Mouse (Mus musculus) mature B cell (primary cell): Measurements from ENCODE around the gene Arhgap15.

ENCODE experiments used
- in situ Hi-C: fragments of 300-500 bp; cut with MboI; formaldehyde crosslinking; loops from 2 replicates; pipeline ENCODE4 v1.14.3; 2019

Arhgap15 gene

GRCm38 (mm10) chr2:44165789-44166188, 417.2 kb downstream of the Arhgap15 start:
- in situ Hi-C loops: no loop called here

DNA sequence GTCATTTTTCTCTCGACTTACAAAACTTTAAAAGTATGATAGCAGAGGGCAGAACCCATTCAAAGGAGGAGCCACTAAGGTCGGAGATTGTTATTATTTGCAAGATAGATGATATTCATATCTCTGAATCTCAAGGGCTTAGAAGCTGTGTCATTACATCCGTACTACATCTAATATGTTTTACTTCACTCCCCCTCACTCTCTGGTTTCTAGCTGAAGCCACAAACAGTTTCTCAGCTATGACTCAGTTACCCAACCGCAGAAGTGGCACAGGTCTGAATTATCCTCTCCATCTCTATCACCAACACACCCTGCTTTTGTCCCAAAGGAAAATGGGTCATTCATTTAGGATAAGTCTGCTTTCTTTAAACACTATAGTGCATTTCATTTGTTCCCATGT, 418.1 kb downstream of the Arhgap15 start:
- in situ Hi-C loops: no loop called here

GRCm38 (mm10) chr2:44184476-44184875, 435.9 kb downstream of the Arhgap15 start:
- in situ Hi-C loops: no loop called here

GRCm38 (mm10) chr2:44190749-44191148, 442.1 kb downstream of the Arhgap15 start:
- in situ Hi-C loops: no loop called here

GRCm38 (mm10) chr2:44192058-44192457, 443.4 kb downstream of the Arhgap15 start:
- in situ Hi-C loops: no loop called here

DNA sequence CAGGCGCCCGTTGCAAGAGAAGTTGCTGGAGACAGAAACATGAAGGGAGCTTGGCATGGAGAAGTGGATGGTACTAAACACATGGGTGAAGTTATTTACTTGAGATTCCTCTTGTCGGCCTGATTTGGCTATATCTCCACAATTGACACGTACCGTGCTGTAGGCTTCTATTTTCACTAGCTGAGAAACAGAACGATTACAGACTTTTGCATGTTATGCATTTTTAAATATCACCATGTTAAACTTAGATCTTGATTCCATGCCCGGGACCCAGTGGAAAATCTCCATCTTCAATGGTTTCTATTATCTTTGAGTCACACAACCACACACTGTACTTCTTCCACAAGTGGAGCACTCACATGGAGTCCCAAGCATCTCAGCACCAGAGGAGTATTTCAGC, 466.9 kb downstream of the Arhgap15 start:
- in situ Hi-C loops: no loop called here

DNA sequence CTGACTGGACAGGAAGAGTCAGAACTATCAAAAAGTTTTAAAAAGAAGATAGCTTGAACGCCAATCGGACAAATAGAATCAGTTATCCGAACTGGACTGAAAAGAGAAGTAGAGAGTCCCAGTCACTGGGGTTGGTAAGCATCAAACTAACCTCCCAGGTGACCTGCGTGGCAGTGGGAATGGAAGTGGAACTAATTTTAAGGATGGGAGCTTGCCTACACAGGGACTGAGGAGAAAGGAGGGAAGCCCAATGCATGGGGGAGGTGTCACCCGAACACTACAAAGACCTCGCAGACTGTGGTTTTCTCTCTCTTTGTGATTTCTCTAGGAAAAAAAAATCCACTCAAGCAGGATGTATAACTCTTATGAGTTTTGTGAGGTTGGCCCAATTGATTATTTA, 469.2 kb downstream of the Arhgap15 start:
- in situ Hi-C loops: no loop called here

GRCm38 (mm10) chr2:44218317-44218716, 469.7 kb downstream of the Arhgap15 start:
- in situ Hi-C loops: no loop called here

DNA sequence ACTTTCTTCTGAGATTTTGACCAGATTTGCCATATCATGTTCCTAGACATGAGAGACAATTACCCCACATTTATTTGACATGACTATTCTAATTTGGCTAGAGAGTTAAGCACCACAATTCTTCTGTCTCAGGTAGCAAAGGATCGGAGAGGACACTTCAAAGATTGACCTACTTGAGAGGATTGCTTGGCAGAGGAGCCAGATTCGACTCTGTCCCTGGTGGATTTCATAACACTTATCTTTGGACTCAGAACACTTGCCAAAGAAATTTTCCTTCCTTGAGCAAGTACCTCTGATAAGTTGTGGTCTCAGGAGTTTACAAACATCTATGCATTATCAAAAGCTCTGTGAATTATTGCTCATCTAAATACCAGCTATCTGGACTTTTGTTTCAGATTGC, 473.1 kb downstream of the Arhgap15 start:
- in situ Hi-C loops: no loop called here

DNA sequence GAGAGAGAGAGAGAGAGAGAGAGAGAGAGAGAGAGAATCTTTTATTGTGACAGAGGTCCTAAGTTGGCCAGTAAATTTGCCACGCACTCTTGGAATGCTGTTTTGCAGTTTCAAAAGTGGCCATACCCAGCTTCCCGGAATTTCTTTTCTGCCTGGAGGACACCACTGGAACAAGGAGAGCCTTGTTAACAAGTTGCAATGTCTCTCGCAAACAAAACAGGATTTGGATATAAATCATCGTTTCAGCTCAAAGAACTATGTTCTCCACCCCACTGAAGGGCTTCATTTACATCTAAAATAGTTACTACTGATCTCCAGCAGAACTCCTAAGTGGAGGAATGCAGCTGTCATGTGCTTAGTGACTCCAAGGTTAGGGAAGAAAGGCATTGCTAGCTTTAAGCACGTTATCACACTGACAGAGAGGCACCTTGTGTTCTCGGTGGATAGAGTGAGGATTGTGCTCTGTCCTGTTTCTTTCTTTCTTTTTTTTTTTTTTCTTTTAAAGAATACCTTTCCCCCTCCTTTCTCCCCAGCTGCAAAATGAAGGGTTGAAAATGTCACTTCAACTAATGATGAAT, 473.6 kb downstream of the Arhgap15 start:
- in situ Hi-C loops: no loop called here

DNA sequence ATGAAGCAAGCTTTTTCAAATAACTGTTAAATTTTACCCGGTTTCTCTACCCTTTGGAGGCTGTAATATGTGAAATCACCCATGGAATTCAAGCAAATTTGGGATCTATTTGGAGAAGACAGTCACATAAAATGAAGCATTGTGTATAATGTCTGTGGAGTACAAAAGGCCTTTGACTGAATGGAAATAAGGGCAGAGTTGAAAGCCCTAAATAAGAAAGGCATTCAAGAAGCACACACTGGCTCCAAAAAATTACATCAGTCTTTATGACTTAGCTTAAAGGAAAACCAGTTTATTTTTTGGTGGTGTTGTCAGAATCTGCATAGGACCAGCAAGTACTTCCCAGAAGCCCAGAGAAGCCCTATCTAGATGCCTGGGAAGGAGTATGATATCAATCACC, 486.2 kb downstream of the Arhgap15 start:
- in situ Hi-C loops: no loop called here

DNA sequence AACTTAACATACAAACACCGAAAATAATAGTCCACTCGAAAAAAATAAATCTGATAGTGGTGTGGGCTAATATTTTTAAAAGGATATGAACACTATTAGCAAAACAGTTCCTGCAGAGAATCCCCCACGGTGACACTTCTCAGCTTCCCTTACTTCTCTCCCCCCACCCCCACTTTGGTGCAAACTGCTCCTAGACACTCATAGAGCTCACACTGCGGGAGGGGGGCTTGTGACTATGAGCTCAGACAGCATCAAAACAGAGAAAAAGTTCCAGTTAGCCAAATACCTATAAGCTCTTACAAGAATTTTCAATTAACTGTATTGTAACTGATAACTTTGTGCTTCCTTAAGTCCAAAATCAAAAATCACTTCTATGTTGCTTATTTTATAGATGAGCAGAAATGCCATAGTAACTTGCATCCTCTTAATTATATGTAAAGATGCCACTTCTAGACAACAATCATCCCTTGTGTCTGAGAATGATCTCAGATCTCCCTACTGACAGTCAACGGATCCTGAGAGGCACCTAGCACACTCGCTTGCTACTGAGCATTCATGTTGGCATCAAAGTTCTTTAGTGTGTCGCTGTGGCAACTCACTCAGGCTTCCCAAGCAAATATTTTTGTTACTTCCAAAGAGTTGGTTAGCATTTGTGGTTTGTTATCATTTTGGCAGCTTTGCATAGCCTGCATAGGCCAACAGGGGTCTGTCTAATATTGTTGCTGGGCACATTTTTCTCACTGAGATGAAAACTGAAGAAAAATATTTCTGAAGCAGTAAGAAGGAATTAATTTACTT, 493.2 kb downstream of the Arhgap15 start:
- in situ Hi-C loops: no loop called here

- in situ Hi-C loops: no loop called here
Measured at GRCm38 (mm10) chr2:44242628-44243255, 494.1 kb downstream of the Arhgap15 start.

DNA sequence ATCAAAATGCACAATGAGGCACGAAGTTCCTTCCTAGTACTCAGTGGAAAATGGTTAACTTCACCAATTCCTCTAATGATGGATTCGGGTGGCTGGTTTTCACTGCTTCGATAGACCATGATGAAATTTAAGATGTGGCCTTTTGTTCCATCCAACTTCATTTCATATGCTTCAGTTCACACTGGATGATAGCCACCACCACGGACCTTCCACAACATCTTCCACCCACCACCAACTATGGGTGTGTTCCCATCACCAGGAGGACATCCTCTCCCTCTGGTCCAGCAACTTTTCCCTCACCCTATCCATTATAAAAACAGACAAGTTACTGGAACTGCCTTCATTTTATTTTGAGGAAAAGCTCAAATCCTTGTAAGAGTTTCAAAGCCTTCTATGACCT, 506.7 kb downstream of the Arhgap15 start:
- in situ Hi-C loops: no loop called here

DNA sequence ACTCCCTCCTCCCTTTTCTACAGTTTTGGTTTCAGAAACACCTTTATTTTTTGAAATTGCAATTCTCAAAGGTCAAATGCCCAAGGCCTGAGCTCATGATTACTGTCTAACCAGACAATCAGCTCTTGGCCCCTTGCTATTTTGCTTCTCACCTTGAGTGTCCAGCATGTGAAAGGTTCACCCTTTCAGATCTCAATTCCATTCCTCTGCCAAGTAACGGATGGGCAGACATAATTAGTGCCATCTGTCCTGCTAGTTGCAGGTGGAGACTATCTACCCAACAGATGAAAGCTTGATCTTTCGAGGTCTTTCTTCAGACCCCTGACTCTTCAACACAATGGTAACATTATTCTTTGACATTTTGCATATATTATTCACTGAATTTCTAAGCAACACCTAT, 509.3 kb downstream of the Arhgap15 start:
- in situ Hi-C loops: no loop called here

DNA sequence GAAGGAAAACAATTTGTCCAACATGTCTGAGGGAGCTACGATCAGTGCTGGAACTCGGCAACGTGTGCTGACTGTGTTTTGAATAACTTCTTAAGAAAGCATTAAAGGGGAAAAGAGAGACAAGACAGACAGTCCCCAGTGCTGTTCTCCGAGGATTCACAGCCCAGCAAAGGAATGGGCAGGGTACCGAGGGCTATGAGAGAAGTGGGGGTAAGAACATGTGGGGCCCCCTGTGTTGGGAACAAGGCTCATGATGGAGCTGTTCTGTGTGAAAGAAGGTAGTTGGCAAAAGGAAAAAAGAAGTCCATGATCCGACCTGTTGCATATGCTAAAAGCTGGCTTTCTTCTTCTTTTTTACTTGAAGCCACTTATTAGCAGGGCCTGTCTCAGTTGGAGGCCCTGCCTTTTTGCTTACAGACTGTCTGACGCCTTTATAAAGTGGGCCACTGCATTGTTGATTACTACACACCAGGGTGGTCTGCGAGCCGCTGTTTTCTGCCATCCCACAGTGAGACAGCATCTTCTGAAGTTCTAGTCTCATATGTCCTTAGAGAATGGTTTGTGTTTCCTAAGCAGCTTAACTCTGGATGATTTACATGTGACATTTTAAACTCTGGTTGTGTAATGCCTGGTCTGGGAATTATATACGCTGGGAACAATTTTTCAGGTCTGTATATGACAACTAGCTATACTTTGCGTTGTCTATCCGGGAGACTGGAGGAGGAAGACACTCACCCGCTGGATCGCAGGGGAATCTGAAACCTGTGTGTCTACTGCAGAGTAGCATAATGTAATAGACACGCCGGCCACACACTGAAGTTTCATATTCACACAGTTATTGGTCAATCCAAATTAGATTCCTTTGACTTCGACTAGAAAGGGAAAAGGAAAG, 523.1 kb downstream of the Arhgap15 start:
- in situ Hi-C loops: no loop called here

- in situ Hi-C loops: no loop called here
Measured at GRCm38 (mm10) chr2:44272606-44273005, 524.0 kb downstream of the Arhgap15 start.

DNA sequence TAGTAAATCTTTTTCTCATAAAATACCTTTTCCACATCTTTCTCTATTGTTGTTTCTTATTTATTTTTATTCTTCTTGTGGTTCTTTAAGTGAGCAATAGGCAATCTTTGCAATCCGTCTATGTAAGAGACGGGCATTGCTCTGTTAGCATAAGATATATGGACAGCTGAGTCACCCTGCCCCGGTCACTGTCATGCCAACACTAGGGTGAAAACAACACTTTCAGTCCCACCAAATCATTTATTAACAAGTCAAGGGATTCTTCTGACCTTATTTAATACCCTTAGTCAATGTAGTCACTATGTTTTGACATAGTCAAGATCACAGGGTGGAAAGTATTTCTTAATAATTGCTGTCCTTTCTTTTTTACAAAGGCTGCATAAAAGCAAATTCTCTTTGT, 525.8 kb downstream of the Arhgap15 start:
- in situ Hi-C loops: no loop called here

DNA sequence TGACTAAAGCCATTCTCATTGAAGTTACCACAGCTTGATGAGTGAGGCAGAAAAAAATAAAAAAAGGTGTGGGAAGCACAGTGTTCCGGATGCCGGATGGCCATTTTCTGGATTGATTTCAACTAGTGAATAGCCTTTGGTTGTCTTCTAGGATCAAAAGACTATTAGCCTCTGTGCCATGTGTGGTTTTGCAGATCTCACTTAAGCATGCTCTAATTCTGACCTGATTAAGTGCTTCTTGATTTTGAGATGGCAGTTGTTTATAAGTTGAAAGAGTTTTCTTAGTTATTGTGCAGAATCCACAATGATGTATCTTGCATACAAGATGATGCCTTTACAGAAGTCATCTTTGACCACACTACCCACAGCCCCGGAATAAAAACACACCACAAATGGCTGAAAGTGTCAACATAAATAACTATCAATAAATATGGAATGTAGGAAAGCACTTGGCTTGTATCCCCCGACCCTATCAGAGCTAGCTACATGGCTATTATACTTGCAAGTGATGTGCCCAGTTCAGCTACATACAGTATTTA, 537.6 kb downstream of the Arhgap15 start:
- in situ Hi-C loops: no loop called here

DNA sequence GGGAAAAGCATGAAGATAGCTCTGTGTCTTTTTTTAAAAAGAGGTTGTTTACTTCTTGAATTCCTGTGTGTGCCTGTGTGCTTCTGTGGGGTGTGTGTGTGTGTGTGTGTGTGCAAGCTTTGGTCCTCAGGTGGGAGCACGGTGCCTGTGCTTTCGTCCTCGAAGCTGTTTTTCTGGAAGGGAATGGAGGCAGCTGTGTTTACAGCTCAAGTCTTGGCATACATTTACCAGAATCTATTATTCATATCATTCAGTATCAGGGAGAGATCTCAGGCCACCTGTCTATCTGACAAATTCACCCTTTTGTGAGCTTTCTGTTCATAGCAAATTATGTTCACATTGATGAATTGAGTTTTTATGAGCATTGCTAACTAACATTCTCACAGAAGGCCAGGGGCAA, 550.5 kb downstream of the Arhgap15 start:
- in situ Hi-C loops: no loop called here

DNA sequence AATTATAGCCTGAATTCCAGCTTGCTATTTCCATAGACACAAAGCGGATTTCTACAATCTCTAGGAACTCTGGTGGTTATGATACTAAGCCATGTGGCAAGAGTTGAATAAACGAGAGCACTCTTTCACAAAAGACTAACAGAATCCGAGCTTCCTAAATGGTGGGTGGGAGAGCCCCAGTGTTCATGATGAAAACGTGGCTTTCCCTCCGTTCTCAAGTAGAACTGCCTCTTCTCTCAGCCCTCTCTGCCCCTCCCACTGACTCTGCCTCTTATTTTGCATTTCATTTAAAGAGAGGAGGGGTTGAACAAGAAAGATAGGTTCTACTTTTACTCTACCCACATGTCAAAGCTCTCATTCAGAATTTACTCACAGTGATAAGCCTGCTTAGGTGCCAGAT, 551.3 kb downstream of the Arhgap15 start:
- in situ Hi-C loops: no loop called here

- in situ Hi-C loops: no loop called here
Measured at GRCm38 (mm10) chr2:44300466-44300865, 551.8 kb downstream of the Arhgap15 start.
